Mouse (Mus musculus) heart, embryonic 13.5 days (tissue): Measurements from ENCODE around the gene Sis. TPM values are rescaled to one million over a fixed set of nuclear protein-coding genes. Genes with fewer than 3 reads are reported as not detected.

ENCODE experiments used
- polyA plus RNA-seq: library from polyadenylated mRNA; unstranded; fragments of >200 nt; fragmentation: Nextera tagmentation; extraction: Ambion mirVana; gene quantifications from 2 replicates; pipeline ENCODE4 v1.2.1, GENCODE M21; 2015

The Sis gene
- polyA plus RNA-seq, 1 experiment from 2014 or later = not detected

Other genes with a start within 250 kb of the Sis start
- gene Slitrk3, start 89.9 kb upstream of the Sis start, polyA plus RNA-seq = 0.27 and 0.28 TPM in 2 replicates